Mouse (Mus musculus): ENCODE measurements around the gene Crybb3. TPM values are rescaled to one million over a fixed set of nuclear protein-coding genes. Genes with fewer than 3 reads are reported as not detected.
A peak's percentile ranks its signal among the peaks of the same experiment; 100 is the strongest.

Crybb3 gene
- polyA plus RNA-seq, 1 experiment from 2014 or later, result 2.1 TPM

DNA sequence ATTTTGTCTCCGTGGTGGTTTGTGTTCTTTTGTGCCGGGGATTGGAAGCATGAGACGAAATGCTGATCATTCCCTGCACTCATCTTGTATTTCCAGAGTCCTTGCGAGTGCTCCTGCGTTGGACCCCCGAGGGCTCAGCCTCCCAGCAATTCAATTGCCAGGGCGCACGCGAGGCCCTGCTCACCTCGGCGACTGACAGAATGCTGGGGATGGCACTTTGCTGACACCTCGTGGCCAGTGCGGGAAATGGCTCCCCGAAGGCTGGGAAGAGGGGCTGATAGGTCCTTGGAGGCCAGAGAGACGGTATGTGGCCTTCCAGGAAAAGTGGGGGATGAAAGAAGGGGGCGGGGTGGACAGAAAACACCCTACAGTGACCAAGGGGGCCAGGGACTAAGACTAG, 27.1 kb downstream of the Crybb3 start:
- no peaks in the 10 kb centered on the region for H3K36me3 ChIP-seq (ENCODE audit: control insufficient read depth, insufficient read depth, low read length)
- H3K27me3 ChIP-seq (ENCODE audit: control insufficient read depth, insufficient read depth, low read length), result no peaks in the 10 kb centered on the region
- no peak overlapping the region for H3K4me2 ChIP-seq (replicated peaks; ENCODE audit: low read depth, low read length)
- H3K9ac ChIP-seq (replicated peaks; ENCODE audit: low read depth, low read length), result no peak overlapping the region
- H3K9me3 ChIP-seq (ENCODE audit: control insufficient read depth, low read depth, low read length), result no peaks in the 10 kb centered on the region
- H3K4me3 ChIP-seq (ENCODE audit: low read depth, low read length), result no peak overlapping the region
- H3K4me1 ChIP-seq (ENCODE audit: control insufficient read depth, insufficient read depth, low read length), result no peaks in the 10 kb centered on the region
- 4% methylated on average over 16 of the region's 16 CpGs for WGBS
- ATAC-seq (ENCODE audit: insufficient number of reproducible peaks, insufficient read depth, low FRiP score, low read depth), result no peak; the same call in 1 of the 2 replicates
- no peak overlapping the region for H3K27ac ChIP-seq (ENCODE audit: low read length)

DNA sequence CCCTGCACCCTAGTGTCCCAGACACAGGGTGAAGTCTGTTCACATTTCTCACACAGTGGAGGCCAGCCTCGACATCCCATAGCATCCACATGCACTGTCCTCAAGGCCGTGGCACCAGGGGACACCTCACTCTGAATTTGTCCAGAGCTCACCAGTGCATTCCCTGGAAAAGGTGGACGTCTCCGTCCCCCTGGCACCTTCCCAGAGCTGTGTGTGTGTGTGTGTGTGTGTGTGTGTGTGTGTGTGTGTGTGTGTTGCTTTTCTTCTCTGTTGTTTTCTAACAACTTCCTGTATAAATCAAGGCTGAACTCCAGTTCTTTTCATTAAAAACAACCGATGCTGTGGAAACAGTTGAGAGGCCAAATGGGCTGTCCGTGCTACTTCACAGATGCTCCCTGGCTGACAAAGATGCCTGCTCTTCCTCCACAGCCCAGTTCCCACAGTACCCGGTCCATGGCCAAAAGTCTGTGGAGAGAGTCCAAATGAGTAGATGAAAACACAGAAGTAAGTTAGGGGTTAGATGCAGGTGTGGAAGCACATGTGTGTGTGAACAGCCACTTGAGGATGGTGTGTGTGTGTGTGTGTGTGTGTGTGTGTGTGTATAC, 30.7 kb downstream of the Crybb3 start:
- no peak for ATAC-seq (ENCODE audit: insufficient number of reproducible peaks, insufficient read depth, low FRiP score, low read depth)
- no peaks in the 10 kb centered on the region for H3K4me1 ChIP-seq (ENCODE audit: control insufficient read depth, insufficient read depth, low read length)
- H3K27me3 ChIP-seq (ENCODE audit: control insufficient read depth, insufficient read depth, low read length), result no peaks in the 10 kb centered on the region
- H3K36me3 ChIP-seq (ENCODE audit: control insufficient read depth, insufficient read depth, low read length), result no peaks in the 10 kb centered on the region
- 58% methylated on average over 7 of the region's 7 CpGs for WGBS
- H3K4me3 ChIP-seq (ENCODE audit: low read depth, low read length), result no peak overlapping the region
- no peak overlapping the region for H3K27ac ChIP-seq (ENCODE audit: low read length)
- H3K9me3 ChIP-seq (ENCODE audit: control insufficient read depth, low read depth, low read length), result no peaks in the 10 kb centered on the region
- H3K4me2 ChIP-seq (replicated peaks; ENCODE audit: low read depth, low read length), result no peak overlapping the region
- H3K9ac ChIP-seq (replicated peaks; ENCODE audit: low read depth, low read length), result no peak overlapping the region

DNA sequence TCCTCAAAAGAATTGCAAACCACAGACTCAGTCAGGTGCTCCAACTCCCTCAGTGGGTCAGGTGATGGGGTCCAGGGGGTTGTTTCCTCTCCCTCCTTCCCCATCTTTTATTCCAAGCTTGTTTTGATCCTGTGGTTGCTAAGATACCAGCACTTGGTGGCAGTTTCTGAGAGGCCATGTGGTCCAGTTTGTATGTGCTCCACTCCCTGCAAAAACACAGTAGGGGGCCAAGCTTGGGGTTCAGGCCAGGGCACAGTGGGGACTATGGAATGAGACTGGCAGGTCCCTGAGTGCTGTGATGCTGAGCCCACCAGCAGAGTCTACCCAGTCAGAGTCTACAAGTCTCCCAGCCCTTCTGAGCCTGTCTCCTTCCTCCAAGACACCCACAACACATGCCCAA, 31.5 kb downstream of the Crybb3 start:
- no peak overlapping the region for H3K4me2 ChIP-seq (replicated peaks; ENCODE audit: low read depth, low read length)
- no peak overlapping the region for H3K4me3 ChIP-seq (ENCODE audit: low read depth, low read length)
- no peaks in the 10 kb centered on the region for H3K36me3 ChIP-seq (ENCODE audit: control insufficient read depth, insufficient read depth, low read length)
- no peaks in the 10 kb centered on the region for H3K9me3 ChIP-seq (ENCODE audit: control insufficient read depth, low read depth, low read length)
- no peaks in the 10 kb centered on the region for H3K27me3 ChIP-seq (ENCODE audit: control insufficient read depth, insufficient read depth, low read length)
- no peak for ATAC-seq (ENCODE audit: insufficient number of reproducible peaks, insufficient read depth, low FRiP score, low read depth)
- no peaks in the 10 kb centered on the region for H3K4me1 ChIP-seq (ENCODE audit: control insufficient read depth, insufficient read depth, low read length)
- no peak overlapping the region for H3K9ac ChIP-seq (replicated peaks; ENCODE audit: low read depth, low read length)
- H3K27ac ChIP-seq (ENCODE audit: low read length), result no peak overlapping the region

DNA sequence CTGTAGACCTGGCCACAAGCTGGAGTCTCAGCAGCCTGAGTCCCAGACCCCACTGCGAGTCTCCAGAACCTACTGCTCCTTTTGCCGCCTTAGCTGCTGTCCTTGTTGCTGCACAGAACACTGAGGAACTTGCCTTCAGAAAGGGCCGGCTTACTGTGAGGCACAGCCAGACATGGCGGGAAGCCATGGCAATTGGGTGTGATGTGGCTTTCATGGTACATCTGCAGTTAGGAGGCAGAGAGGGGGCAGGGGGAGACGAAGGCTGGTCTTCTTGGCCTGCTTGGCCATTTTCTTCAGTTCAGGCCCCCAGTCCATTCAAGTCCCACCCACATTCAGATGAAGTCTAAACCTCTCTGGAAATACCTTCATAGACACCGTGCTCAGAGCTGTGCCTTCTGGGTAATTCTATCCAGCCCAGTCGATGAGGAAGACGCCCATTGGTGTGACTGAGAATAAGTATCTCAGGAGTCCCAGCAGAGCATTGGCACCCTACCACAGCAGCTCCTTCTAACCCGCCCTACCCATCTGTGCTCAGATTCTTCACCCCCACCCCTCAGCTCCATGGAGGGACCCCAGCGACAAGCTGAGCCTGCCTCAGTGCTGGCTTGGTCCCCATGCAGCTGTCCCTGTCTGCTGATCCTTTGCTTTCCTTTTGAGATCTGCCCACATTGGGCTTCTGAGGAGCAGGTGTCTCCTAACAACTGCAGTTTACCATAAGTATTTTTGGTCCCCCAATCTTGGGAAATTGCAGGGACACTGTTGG, 35.7 kb downstream of the Crybb3 start:
- Histone ChIP-seq H3K4me2 (replicated peaks; ENCODE audit: low read depth, low read length) (no peak overlapping the region), H3K9ac (replicated peaks; ENCODE audit: low read depth, low read length) (no peak overlapping the region), H3K9me3 (ENCODE audit: control insufficient read depth, low read depth, low read length) (no peaks in the 10 kb centered on the region), H3K4me1 (ENCODE audit: control insufficient read depth, insufficient read depth, low read length) (peaks cover 10% of the 10 kb centered on the region), H3K4me3 (ENCODE audit: low read depth, low read length) (no peak overlapping the region), H3K27me3 (ENCODE audit: control insufficient read depth, insufficient read depth, low read length) (no peaks in the 10 kb centered on the region), H3K27ac (ENCODE audit: low read length) (no peak overlapping the region), H3K36me3 (ENCODE audit: control insufficient read depth, insufficient read depth, low read length) (no peaks in the 10 kb centered on the region)
- WGBS, result 90% methylated on average over 10 of the region's 10 CpGs
- ATAC-seq (ENCODE audit: insufficient number of reproducible peaks, insufficient read depth, low FRiP score, low read depth), result no peak

DNA sequence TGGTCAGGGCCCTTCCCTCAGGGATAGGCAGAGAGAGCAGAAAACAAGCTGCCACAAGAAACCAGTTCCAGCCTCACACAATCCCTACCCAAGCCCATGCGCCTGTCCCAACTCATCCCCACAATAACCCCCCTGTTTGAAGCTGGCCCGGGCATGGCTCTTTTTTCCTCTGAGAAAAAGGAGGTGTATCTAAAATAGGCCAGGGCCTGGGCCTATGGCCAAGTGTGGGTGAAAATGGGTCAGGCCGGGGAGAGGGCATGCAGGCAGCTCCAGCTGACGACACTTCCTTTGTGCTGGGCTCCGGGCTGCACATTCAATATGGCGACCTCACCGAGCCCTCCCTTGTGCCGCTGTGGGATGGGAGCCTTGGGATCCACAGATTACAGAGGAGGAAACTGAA, 37.9 kb downstream of the Crybb3 start:
- no peak for ATAC-seq (ENCODE audit: insufficient number of reproducible peaks, insufficient read depth, low FRiP score, low read depth)
- no peak overlapping the region for H3K9ac ChIP-seq (replicated peaks; ENCODE audit: low read depth, low read length)
- no peak overlapping the region for H3K4me3 ChIP-seq (ENCODE audit: low read depth, low read length)
- H3K9me3 ChIP-seq (ENCODE audit: control insufficient read depth, low read depth, low read length), result no peaks in the 10 kb centered on the region
- H3K36me3 ChIP-seq (ENCODE audit: control insufficient read depth, insufficient read depth, low read length), result no peaks in the 10 kb centered on the region
- peaks cover 10% of the 10 kb centered on the region for H3K4me1 ChIP-seq (ENCODE audit: control insufficient read depth, insufficient read depth, low read length)
- H3K27ac ChIP-seq (ENCODE audit: low read length), result no peak overlapping the region
- H3K4me2 ChIP-seq (replicated peaks; ENCODE audit: low read depth, low read length), result no peak overlapping the region
- H3K27me3 ChIP-seq (ENCODE audit: control insufficient read depth, insufficient read depth, low read length), result no peaks in the 10 kb centered on the region
- 81% methylated on average over 8 of the region's 8 CpGs for WGBS

DNA sequence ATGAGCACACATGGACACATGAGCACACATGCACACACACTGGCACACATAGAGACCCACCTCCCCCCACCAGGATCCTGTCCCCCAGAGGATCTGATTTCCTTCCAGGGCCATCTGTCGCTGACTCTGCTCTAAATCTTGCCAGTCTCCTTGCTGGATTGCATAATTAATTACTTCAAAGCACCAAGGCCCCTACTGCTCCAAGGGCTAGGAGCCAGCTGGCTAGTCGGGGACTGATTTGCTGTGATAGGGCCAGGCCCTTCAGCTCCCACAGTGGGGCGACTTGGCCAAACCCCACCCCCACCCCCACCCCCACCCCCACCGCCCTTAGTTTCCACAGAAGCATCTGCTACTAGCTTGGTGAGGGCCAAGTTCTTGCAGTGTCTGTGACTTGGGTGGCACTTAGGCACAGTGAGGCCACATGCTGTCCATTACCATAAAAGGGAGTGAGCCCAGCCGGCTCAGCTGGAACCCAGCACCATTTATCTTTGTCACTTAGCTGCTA, 39.8 kb downstream of the Crybb3 start:
- peak overlapping the region; percentile 21; the same call in 1 of the 2 replicates for H3K27ac ChIP-seq (ENCODE audit: low read length)
- WGBS, result 15% methylated on average over 5 of the region's 5 CpGs
- peak; percentile 42; the same call in 1 of the 2 replicates for ATAC-seq (ENCODE audit: insufficient number of reproducible peaks, insufficient read depth, low FRiP score, low read depth)

DNA sequence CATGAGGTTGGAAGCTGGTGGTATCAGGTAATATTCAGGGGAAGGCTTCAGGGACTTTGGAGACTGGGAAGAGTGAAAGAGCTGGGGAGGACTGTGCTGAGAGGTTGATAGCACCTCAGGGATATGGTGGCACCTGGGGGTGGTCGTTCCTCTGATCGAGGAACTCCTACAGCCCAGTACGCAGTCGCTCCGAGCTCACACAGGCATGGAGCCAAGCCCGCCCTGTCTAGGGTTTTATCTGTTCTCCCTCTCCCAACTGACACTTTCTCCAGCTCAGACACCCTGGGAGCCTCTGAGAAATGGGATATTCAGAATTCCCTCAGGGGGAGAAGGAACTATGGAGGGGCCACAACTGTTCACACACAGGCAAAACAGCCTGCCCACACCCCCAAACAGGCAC, 40.6 kb downstream of the Crybb3 start:
- H3K9ac ChIP-seq (replicated peaks; ENCODE audit: low read depth, low read length), result no peak overlapping the region
- peak overlapping the region; percentile 10; the same call in 1 of the 2 replicates for H3K27ac ChIP-seq (ENCODE audit: low read length)
- no peak for ATAC-seq (ENCODE audit: insufficient number of reproducible peaks, insufficient read depth, low FRiP score, low read depth)
- no peaks in the 10 kb centered on the region for H3K9me3 ChIP-seq (ENCODE audit: control insufficient read depth, low read depth, low read length)
- no peak overlapping the region for H3K4me2 ChIP-seq (replicated peaks; ENCODE audit: low read depth, low read length)
- 49% methylated on average over 6 of the region's 6 CpGs for WGBS
- H3K36me3 ChIP-seq (ENCODE audit: control insufficient read depth, insufficient read depth, low read length), result no peaks in the 10 kb centered on the region
- H3K27me3 ChIP-seq (ENCODE audit: control insufficient read depth, insufficient read depth, low read length), result no peaks in the 10 kb centered on the region
- H3K4me3 ChIP-seq (ENCODE audit: low read depth, low read length), result no peak overlapping the region
- H3K4me1 ChIP-seq (ENCODE audit: control insufficient read depth, insufficient read depth, low read length), result peaks cover 10% of the 10 kb centered on the region

More for the DNA sequence above, 39.8 kb downstream of the Crybb3 start:
- H3K36me3 ChIP-seq (ENCODE audit: control insufficient read depth, insufficient read depth, low read length), result no peaks in the 10 kb centered on the region
- H3K4me2 ChIP-seq (replicated peaks; ENCODE audit: low read depth, low read length), result no peak overlapping the region
- peaks cover 10% of the 10 kb centered on the region for H3K4me1 ChIP-seq (ENCODE audit: control insufficient read depth, insufficient read depth, low read length)
- no peaks in the 10 kb centered on the region for H3K9me3 ChIP-seq (ENCODE audit: control insufficient read depth, low read depth, low read length)
- H3K4me3 ChIP-seq (ENCODE audit: low read depth, low read length), result no peak overlapping the region
- no peak overlapping the region for H3K9ac ChIP-seq (replicated peaks; ENCODE audit: low read depth, low read length)
- no peaks in the 10 kb centered on the region for H3K27me3 ChIP-seq (ENCODE audit: control insufficient read depth, insufficient read depth, low read length)

DNA sequence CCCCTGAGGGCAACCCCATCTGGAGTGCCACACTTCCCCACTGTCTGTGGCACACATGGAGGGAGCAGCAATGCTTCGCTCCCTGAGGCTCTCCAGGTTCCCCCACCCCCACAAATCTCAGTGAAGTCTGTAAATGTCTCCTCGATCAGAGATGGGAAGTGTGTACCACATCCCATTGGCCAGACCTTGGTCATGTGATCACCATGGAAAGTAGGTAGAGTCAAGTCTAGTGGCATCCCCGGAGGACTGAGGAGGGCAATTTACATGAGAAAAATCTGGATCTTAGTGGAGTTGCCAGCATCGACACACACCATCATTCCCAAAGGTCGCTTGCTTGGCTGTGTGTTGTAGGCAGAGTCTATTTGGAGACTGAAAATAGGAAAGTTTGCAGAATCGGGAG, 42.8 kb downstream of the Crybb3 start:
- WGBS, result 84% methylated on average over 6 of the region's 6 CpGs

More for the DNA sequence above, 42.8 kb downstream of the Crybb3 start:
- no peak overlapping the region for H3K4me2 ChIP-seq (replicated peaks; ENCODE audit: low read depth, low read length)
- no peak overlapping the region for H3K9ac ChIP-seq (replicated peaks; ENCODE audit: low read depth, low read length)
- H3K4me1 ChIP-seq (ENCODE audit: control insufficient read depth, insufficient read depth, low read length), result peaks cover 18% of the 10 kb centered on the region
- no peaks in the 10 kb centered on the region for H3K27me3 ChIP-seq (ENCODE audit: control insufficient read depth, insufficient read depth, low read length)
- no peaks in the 10 kb centered on the region for H3K36me3 ChIP-seq (ENCODE audit: control insufficient read depth, insufficient read depth, low read length)
- no peaks in the 10 kb centered on the region for H3K9me3 ChIP-seq (ENCODE audit: control insufficient read depth, low read depth, low read length)
- no peak for ATAC-seq (ENCODE audit: insufficient number of reproducible peaks, insufficient read depth, low FRiP score, low read depth)
- no peak overlapping the region for H3K27ac ChIP-seq (ENCODE audit: low read length)
- no peak overlapping the region for H3K4me3 ChIP-seq (ENCODE audit: low read depth, low read length)

All from stomach, embryonic 14.5 days (tissue).